Mouse (Mus musculus) C2C12 (cell line): ENCODE measurements around the gene Plekhg3.

Source experiments
- CEBPB ChIP-seq: IDR thresholded peaks from one replicate; pipeline ENCODE4 v1.6.1; 2011; ENCODE audit warnings: low read depth, mild to moderate bottlenecking, control low read depth, moderate library complexity
- CTCF ChIP-seq: IDR thresholded peaks from one replicate; pipeline ENCODE4 v1.5.1; 2011; ENCODE audit not compliant: control insufficient read depth, insufficient read depth, insufficient read length
- FOSL1 ChIP-seq: IDR thresholded peaks from one replicate; pipeline ENCODE4 v1.8.0; 2011; ENCODE audit warnings: mild to moderate bottlenecking, low read length; ENCODE audit not compliant: poor library complexity, insufficient read depth, severe bottlenecking
- MAX ChIP-seq: IDR thresholded peaks from one replicate; pipeline ENCODE4 v1.6.1; 2011; ENCODE audit warnings: mild to moderate bottlenecking, control low read depth
- MYOD1 ChIP-seq: IDR thresholded peaks from one replicate; pipeline ENCODE4 v1.6.1; 2011; ENCODE audit warnings: low read depth; ENCODE audit not compliant: control insufficient read depth, insufficient read length
- MYOG ChIP-seq: IDR thresholded peaks from one replicate; pipeline ENCODE4 v1.6.1; 2011; ENCODE audit not compliant: control insufficient read depth, insufficient read length; ENCODE audit errors: extremely low read depth
- USF1 ChIP-seq: IDR thresholded peaks from one replicate; pipeline ENCODE4 v1.6.1; 2011; ENCODE audit warnings: low read depth, mild to moderate bottlenecking, control low read depth, moderate library complexity

DNA sequence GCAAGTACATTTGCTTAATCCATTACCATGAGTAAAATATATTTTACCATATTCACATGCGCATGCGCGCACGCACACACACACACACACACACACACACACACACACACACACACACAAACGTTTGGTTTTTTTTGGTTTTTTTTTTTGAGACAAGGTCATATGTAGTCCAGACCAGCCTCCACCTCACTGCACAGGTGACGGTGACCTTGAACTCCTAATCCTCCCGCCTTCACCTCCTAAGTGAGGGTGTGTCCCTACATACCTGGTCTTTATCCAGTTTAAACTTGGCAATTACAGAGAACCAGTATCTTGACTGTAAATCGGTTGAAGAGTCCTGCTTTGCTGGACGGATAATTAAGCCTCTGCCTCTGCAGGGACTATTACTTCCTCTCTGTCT, 31.4 kb upstream of the Plekhg3 start:
- TF ChIP-seq CTCF = no peak
- TF ChIP-seq USF1 = no peak
- TF ChIP-seq FOSL1 = no peak
- no peak for TF ChIP-seq CEBPB
- TF ChIP-seq MAX = no peak
- TF ChIP-seq MYOD1 = no peak
- TF ChIP-seq MYOG = no peak
